In genomic region chr14:24747796-24748496, GRCm38 (mm10) we compare ENCODE assay signal across 9 mouse cellular contexts.
DNase-seq lines count a peak whose midpoint lies in the region; ATAC-seq and TF ChIP-seq lines count a peak whose summit lies in the region.
"Had no signal": no experiment of that assay in that cellular context is flagged by ENCODE, and none has a peak within 500 bp of the region (broad histone marks: within the 10 kb centered on the region; RNA-seq: fewer than 3 reads in every experiment).

No protein-coding gene starts in this region.

- H3K9ac ChIP-seq in lung, embryonic 14.5 days: no peak overlapping the region
- H3K9ac ChIP-seq in forebrain, embryonic 13.5 days: no peak overlapping the region

- no peaks in the 10 kb centered on the region for H3K27me3 ChIP-seq in lung, embryonic 14.5 days (ENCODE audit: insufficient read depth, low read length)
- H3K27me3 ChIP-seq in cerebellum, adult 2 months (ENCODE audit: control insufficient read depth, insufficient read depth, low read length): no peaks in the 10 kb centered on the region
- no peaks in the 10 kb centered on the region for H3K27me3 ChIP-seq in forebrain, embryonic 13.5 days

- ATAC-seq in lung, embryonic 14.5 days (ENCODE audit: insufficient read depth): peak; percentile 86
- no peak for ATAC-seq in forebrain, embryonic 13.5 days

- H3K4me2 ChIP-seq in lung, embryonic 14.5 days: 0 out of 2 replicates have a peak overlapping the region, but pooled peaks have one; percentile 21
- no peak overlapping the region for H3K4me2 ChIP-seq in forebrain, embryonic 13.5 days

- H3K4me3 ChIP-seq in lung, embryonic 14.5 days (ENCODE audit: low read depth, low read length): no peak overlapping the region
- H3K4me3 ChIP-seq in cerebellum, adult 2 months (replicated peaks; ENCODE audit: insufficient read depth, low read depth, low read length): no peak overlapping the region
- H3K4me3 ChIP-seq in forebrain, embryonic 13.5 days: no peak overlapping the region
- H3K4me3 ChIP-seq: megakaryocyte, embryonic 14.5 days had no signal

- no peaks in the 10 kb centered on the region for H3K9me3 ChIP-seq in lung, embryonic 14.5 days (ENCODE audit: low read depth, low read length)
- H3K9me3 ChIP-seq in forebrain, embryonic 13.5 days (replicated peaks): no peaks in the 10 kb centered on the region
- H3K9me3 ChIP-seq: megakaryocyte, embryonic 14.5 days had no signal

- peak overlapping the region; percentile 71 for H3K27ac ChIP-seq in lung, embryonic 14.5 days (ENCODE audit: low read depth)
- no peak overlapping the region for H3K27ac ChIP-seq in cerebellum, adult 2 months (ENCODE audit: insufficient read depth, low read length)
- no peak overlapping the region for H3K27ac ChIP-seq in forebrain, embryonic 13.5 days

- H3K36me3 ChIP-seq in lung, embryonic 14.5 days (ENCODE audit: insufficient read depth): no peaks in the 10 kb centered on the region
- no peaks in the 10 kb centered on the region for H3K36me3 ChIP-seq in forebrain, embryonic 13.5 days (ENCODE audit: poor library complexity, severe bottlenecking)

- 18% methylated on average over 7 of the region's 7 CpGs for WGBS in lung, embryonic 14.5 days
- WGBS in cerebellum, adult 2 months: 53% methylated on average over 7 of the region's 7 CpGs
- 61% methylated on average over 7 of the region's 7 CpGs for WGBS in forebrain, embryonic 13.5 days

- no peak for TF ChIP-seq POLR2A in cerebellum, adult 2 months (IDR thresholded peaks at IDR 0.05; ENCODE audit: borderline replicate concordance, insufficient read depth, low read length)

- DNase-seq in adrenal gland, postnatal 36 days: peak; percentile 10 to 42
- DNase-seq in adrenal gland, postnatal 4 days (ENCODE audit: low spot score in 2 of 2): no peak
- DNase-seq in heart, adult 11 months: peak; percentile 97
- peak; percentile 24 for DNase-seq in kidney, adult 9 months
- DNase-seq in lung, embryonic 14.5 days: peak; percentile 63
- no peak for DNase-seq in spleen, postnatal 36 days (ENCODE audit: low spot score in 2 of 2)
- DNase-seq in cerebellum, adult 2 months: no peak

- TF ChIP-seq CTCF in lung, embryonic 14.5 days (IDR thresholded peaks at IDR 0.05; ENCODE audit: low read depth): no peak
- TF ChIP-seq CTCF in cerebellum, adult 2 months (IDR thresholded peaks at IDR 0.05; ENCODE audit: borderline replicate concordance, insufficient read depth, low read depth, low read length): no peak

- peaks cover 7% of the 10 kb centered on the region; the same call in 1 of the 2 replicates for H3K4me1 ChIP-seq in lung, embryonic 14.5 days (ENCODE audit: insufficient read depth)
- peaks cover 4% of the 10 kb centered on the region for H3K4me1 ChIP-seq in cerebellum, adult 2 months (ENCODE audit: control insufficient read depth, insufficient read depth, low read length)
- H3K4me1 ChIP-seq in forebrain, embryonic 13.5 days: peaks cover 38% of the 10 kb centered on the region
- H3K4me1 ChIP-seq: megakaryocyte, embryonic 14.5 days had no signal

Comparison
In these comparisons a context has a peak if more than half of its experiments do, and no peak if none do; other contexts are left out.
1. DNase-seq: peak in adrenal gland, postnatal 36 days (2 of 2), heart, adult 11 months (single experiment), kidney, adult 9 months (single experiment) and lung, embryonic 14.5 days (single experiment); none in adrenal gland, postnatal 4 days (0 of 2), spleen, postnatal 36 days (0 of 2) and cerebellum, adult 2 months (0 of 2).